Mouse (Mus musculus): Measurements from ENCODE around the gene Gm6583.

Gm6583 gene

DNA sequence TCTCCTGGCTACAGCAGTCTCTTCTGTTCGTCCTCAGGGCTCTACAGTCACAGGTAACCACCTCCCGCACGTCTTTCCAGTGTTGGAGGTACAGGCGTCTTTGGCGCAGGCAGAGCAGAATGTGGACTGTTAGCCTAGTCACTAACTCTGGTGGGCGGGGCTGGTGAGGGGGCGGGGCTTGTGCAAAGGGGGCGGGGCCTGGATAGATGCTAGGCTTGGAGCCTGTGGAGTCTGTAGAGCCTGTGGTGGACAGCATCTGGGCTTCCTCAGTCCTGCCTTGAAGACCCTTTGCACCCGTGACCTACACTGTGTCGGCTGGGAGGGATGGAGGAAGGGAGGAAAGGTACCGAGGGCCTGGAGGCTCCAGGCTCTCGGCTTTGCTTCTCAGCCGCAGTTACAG, at the start of gene Gm6583:
Gene Gm6583 (minus strand): TSS at position 124 of the 400 bp plus-strand sequence.
- DNase-seq, result no peak

DNA sequence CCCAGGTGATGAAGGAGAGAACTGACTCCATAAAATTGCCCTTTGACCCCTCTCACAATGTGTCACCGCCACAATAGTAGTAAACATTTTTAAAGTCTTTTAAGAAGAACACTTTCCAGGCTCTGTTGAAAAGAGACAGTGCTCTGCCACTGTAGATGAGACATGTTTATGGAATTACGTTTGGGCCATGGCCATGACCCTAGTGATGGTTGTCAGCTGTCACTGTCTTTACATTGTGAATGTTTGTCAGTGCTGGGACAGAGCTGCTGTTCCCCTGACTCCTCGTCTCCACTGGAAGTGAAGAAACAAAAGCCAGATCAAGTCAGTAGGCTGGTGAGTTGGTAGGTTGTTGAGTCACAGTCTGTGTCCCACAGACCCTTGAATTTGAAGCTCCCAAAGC, 46.6 kb upstream of the Gm6583 start:
- no peak for DNase-seq

DNA sequence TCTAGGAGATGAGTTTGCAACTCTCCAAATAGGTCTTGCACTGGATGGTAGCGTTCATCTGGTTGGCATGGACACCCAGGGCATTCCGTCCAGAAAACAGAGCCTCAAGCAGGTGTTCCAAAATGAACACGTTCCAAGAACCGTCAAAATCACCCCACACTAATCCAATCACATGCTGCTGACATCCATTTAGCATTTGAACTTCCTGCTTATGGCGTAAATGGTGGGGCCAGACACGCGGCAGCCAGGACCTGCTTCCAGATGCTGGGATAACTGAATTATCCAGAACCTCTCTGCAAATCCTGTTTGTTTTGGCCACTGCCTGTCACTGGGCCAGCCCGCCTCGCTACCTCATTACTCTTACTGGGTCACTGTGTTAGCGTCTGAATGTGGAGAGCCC, 43.5 kb upstream of the Gm6583 start:
- DNase-seq, result no peak

DNA sequence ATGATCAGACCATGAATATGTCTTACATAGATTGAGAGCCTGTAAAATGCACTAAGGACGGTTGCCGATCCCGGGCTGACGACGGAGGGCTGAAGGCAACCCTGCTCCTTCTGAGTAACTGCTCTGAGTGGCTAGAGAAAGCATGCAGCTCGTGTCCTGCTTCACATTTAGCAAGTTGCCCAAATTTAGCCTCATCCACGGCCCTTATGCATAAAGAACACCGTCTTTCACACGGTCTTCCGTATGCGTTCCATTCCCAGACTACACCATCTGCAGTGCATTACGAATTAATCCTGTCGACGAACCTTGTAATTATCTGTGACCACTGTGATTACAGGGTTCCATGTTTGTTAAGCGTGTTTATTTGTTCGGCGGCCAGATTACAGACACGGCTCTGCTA, 40.2 kb upstream of the Gm6583 start:
- no peak for DNase-seq

DNA sequence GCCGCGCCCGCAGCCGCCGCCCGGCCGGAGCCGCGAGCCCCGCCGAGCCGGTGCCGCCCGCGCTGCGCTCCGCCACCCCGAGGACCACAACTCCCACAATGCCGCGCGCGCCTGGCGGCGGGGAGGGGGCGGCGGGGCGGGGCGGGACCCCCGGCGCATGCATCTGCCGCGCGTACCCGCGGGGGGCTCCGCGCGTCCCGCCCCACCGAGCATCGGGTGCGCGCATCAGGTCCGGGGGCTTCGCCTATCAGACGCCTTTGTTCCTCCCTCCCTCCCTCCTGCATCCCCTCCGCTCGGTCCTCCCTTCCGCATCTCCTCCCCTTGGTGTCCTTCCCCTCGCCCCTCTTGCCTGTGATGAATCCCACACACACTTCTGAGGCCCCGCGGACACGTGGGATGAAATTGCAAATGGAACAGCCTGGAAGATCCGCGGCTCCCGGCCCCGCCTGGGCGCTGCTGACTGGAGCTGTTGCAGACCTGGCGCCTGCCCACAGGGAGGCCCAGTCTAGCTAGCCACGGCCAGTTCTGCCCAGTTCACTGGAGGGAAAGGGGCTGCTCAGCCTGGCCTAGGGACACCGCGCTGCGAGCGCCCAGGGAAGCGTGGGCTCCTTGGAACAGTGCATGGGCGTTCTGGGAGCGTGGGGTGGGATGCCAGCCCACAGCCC, 39.1 kb upstream of the Gm6583 start, which contains the start of gene Asphd2:
Gene Asphd2 (minus strand): TSS at position 88 of the 665 bp plus-strand sequence.
- peak; percentile 80 for DNase-seq

DNA sequence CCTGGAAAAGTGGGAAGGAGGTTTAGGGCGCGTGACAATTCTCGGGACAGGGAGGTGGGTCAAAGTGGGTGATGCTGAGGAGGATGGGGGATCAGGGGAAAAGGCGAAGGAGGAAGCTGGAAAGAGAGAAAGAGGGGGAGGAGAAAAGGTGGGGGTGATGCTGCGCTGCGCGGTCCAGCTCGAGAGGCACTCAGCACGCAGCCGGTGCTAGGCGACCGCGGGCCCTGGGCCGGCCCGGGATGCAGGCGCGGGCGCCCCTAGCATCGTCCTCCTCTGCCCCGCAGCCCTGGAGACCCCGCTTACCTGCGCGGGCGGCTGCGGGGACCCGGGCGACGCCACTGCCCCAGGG, 38.6 kb upstream of the Gm6583 start:
- DNase-seq, result peak; percentile 59

DNA sequence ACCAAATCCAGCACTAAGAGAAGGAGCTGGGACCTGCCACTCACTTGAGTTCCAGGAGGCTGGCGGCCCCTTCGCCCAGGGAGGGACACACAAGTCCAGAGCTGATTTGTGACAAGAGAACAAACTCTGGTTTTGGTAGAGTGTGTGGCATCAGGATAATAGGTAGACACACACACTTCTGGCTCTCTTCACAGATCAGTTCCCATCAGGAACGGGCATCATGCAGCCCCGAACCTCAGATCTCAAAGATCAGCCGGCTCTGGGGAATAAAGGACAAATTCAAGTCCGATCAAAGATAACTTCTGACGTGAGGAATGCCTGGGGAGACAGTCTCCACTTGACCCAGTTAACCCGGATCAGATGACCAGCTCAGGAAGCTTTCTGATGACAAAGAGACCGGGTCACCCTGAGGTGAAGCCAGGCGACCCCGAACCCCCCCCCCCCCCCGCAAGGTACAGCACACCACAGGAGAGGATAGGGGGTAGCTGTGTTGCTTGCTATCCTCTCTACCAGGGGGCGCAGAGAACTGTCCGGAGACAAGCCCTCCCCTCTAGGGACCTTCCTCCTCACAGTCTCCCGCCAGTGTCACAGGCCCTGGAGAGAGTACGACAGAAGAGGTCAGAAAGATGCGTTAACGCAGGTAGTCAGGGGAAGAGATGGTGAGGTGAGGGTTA, 38.0 kb upstream of the Gm6583 start:
- DNase-seq, result peak; percentile 32

DNA sequence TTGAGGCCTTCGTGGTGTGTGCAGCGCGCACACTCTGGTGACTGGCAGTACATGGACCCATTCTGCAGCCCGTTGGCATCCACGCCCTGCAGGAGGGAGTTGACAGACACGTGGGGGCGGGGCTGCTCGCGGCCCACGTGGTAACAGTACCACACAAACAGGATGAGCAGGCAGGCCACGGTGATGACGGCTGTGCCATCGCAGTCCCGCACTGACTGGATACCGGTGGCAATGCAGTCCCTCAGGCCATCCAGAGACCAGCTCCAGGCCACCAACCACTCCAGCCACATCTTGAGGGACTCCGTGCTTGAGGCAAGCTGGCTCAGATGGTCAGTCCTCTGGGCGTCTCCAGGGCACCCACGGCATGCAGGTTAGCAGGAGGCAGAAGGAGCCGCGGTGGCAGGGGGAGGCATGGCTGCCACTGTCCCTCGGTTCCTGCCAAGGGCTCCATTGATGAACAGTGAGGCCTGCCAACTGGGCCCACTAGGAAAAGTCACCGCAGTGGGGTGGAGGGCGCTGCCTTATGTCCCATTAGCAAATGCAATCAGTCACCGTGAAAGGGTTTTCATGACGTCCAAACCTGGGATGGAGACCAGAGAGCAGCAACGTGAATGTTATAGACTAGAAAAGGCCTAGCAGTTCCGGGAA, 36.0 kb upstream of the Gm6583 start:
- peak; percentile 65 for DNase-seq

DNA sequence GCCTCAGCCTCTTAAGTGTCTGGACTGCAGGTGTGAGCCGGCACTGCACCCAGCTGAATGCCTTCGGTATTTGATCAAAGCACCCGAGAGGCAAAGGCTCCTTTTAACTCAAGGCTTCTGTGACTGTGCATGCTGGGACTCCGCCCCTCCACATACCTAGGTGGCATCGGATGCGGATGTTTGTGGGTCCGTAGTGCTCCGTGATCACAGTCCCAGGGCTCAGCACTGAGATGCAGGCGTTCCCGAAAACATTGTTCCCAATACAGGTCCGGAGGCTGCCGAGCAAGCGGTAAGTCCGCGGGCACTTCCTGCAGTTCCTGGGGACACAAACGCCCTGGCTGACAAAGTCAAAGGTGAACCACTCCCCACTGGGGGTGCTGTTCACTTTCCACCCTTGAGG, 35.2 kb upstream of the Gm6583 start:
- DNase-seq, result peak; percentile 28

DNA sequence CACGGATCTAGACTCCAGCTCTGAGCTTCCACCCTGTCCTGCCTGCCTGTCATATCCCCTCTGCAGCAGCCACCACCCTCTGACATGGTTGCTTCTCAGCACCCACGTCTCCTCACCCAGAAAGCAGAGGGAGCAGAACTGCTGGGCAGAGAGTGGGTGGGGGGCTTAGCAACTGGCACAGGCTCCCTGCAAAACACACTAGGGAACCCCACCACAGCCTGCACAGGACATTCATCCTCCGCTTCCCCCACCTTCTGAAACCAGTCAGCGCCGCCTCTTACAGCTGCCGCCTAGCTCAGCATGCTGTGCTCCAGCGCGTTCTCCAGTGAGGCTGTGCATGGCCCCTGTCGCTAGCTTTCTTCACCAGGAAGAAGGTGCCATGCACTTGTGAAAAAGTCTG, 33.5 kb upstream of the Gm6583 start:
- DNase-seq, result peak; percentile 35

DNA sequence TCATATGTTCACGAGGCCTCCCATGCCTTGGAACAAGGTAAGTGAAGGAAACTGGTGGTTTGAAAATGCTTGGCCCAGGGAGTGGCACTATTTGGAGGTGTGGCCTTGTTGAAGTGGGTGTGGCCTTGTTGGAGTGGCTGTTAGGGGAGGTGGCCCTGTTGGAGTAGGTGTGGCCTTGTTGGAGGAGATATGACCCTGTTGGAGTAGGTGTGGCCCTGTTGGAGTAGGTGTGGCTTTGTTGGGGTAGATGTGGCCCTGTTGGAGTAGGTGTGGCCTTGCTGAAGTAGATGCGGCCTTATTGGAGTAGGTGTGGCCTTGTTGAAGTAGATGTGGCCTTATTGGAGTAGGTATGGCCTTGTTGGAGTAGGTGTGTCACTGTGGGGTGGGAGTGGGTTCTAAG, 30.1 kb upstream of the Gm6583 start:
- peak; percentile 41 for DNase-seq

DNA sequence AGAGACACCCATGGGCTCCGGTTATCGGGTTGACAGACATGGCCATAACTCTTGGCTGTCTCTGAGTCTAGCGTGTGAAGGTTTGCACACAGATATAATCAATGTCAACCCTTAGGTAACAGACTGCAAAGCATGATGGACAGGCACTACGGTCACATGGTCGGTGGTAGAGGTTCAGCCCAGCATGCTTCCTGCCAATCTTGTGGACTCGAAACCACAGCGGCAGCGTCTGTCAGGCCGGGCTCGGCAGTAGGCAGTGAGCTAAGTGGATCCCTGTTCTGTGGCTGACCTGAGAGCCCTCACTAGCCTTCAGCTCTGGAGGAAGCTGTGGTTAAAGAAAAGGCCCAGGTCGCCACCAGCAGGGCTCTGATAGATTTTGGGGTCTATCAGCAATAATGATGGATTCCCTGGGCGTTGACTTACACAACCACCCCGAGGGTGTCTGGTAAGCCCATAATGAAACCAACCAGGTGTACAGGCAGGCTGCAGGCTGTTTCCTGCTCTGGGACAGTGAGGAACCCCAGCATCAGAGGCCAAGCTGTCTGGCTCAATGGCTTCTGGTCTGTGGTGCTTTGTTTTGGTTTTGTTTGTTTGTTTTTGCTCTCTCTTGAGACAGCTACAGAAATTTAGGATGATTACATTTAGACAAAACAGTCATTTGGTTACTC, 29.1 kb upstream of the Gm6583 start:
- DNase-seq, result no peak

DNA sequence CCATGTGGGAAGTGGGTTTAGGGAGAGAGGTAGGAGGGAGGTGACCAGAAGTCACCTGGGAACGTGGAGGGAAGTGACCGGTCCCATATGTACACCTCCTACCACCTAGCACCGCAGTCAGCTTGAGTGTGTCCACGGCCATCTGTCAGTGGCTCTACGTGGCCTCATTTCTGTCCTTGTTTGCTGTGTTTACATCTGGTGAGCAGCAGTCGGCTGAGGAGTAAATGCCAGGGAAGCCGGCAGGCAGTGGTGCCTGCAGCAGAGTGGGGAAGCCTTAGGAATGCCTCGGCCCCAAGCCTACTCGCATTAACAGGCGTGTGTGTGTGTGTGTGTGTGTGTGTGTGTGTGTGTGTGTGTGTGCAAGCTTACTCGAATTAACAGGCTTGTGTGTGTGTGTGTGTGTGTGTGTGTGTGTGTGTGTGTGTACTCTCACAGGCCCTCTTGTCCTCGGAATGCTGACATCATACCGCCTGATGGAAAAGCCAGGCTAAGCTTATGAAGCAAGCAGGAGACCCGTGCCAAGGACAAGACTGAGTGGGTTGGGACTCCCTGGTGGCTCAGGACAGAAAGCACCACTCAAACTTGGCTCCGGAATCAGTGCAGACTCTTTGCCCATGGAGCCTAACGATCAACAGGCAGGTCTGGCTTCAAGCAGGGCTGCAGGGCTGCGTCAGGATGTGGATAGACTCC, 27.0 kb upstream of the Gm6583 start:
- peak; percentile 63 for DNase-seq

DNA sequence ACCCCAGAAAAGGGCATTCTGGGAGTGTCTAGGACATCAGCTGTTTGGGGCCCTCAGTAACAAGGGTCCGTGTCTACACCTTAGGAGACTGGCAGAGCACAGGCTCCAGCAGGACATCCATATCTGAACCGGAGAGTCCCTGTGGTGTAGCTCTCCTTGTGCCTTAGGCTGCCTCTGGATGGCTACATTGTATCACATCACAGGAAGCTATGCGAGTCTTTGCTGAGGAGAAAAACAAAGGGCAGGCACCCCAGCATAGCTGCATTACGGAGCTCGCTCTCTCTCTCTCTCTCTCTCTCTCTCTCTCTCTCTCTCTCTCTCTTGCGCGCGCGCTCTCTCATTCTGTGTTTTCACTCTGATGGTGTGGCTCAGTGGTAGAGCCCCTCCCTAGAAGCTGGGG, 26.2 kb upstream of the Gm6583 start:
- DNase-seq, result no peak

DNA sequence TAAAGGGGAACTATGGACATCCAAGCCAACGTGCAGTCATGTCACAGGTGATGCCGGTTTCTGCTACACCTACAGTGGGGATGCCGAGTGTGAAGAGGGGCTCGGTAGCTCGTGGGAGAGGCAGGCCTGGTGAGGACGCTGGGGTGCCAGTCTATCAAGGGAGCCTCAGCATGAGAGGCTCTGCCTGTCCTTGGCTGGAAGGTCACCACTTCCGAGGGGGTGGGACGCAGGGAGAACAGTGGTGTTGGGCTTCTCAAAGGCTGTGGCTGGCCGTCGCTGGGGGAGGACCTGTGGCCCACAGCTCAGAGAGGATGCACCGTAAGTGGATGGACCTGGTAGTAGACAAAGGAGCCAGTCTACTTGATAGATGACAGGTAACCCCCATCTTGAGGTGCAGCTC, 25.3 kb upstream of the Gm6583 start:
- DNase-seq, result peak; percentile 16

DNA sequence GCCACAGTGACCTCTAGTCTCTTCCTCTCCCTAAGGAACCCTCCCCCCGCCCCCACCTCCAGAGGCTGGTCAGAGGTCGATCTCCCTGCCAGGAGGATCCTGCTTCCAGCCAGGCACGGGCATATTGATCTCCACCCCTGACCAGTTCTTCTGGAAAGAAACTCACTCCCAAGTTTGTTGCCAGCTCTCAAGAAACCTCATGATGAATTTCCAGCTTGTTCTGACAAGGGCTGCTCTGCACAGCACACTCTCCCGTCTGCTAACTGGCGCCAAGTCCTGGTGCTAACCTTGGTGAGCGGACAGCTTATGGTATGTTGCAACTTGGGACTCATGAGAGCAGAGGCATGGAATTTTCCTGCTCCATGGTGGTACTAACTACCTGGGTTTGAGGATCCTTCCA, 22.9 kb upstream of the Gm6583 start:
- DNase-seq, result peak; percentile 16

DNA sequence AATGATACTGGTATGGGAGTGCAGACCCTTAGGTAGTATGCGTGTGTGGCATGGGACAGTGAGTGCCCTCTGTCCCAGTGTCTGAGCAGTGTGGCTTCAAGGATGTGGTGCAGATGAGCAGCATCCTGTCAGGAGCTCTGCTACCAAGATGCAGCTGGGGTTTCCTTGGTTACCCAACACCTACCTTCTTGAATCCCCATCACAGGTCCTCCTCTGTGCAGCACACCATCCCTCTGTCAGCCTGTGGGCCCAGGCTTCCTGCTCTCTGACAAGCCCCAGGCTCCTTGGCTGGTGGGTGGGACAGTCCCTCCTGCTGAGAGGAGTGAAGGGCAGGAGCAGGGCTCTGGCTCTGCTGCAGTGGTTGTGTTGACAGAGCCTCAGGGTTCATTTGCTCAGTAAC, 21.5 kb upstream of the Gm6583 start:
- peak; percentile 12 for DNase-seq

DNA sequence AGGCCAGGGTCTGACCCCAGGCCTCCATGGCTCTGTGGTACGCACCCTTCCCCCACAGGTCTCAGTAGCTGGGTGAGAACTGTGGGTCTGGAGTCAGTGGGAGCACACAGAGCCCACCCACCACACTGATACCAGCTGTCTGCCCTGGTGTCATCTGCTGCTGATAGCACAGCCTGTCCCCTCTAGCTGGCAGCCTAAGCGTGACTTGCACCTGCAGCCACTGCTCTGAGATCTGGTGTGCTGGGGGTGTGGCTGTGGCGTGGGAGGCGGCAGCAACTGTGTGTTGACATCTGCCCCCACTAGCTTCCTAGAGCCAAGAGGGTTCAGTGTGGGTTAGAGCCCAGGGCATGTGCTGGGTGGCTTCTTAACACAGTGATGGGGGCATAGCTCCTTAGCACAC, 20.3 kb upstream of the Gm6583 start:
- DNase-seq, result peak; percentile 23

DNA sequence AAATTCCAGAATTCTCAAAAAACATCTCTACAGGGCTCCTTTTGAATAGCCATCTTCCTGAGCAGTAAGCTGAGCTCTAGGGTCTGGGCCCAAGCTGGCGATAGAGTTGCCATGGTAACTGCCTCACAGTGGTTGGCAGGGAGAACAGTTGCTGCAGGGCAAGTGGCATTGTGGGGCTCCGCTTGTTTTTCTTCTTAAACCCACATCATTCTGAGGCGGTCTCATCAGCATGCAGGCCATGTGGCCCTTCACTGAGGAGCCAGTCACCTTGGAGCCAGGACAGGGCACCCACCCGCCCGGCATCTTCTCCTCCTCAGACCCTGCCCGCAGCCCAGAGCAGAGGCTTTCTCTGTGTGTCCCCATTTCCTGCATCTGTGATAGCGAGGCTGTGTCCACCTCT, 16.1 kb upstream of the Gm6583 start:
- DNase-seq, result peak; percentile 84

DNA sequence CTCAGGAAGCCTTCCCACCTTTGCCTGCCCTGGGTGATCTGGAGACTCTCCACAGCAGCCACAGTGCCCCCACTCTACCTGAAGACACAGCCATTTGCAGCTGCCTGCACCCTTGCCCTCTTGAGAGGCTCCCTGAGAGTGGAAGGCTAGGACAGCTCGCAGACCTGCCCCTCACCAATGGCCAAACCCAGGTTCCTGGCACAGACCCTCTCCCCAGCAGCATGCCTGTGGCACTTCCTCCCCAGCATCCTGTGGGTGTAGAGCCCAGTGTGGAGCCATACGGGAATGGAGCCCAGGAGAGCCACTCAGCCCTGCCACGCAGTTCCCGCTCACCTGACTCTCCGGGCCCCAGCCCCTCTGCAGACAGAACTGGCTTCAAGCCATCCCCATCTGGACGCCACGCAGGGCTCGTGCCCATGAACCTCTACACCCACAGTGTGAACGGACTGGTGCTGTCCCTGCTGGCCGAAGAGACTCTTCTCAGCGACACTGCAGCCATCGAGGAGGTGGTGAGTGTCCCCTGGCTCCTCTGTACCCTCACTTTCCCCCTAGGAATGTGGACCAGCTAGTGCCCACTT, 14.5 kb upstream of the Gm6583 start:
- DNase-seq, result peak; percentile 73

DNA sequence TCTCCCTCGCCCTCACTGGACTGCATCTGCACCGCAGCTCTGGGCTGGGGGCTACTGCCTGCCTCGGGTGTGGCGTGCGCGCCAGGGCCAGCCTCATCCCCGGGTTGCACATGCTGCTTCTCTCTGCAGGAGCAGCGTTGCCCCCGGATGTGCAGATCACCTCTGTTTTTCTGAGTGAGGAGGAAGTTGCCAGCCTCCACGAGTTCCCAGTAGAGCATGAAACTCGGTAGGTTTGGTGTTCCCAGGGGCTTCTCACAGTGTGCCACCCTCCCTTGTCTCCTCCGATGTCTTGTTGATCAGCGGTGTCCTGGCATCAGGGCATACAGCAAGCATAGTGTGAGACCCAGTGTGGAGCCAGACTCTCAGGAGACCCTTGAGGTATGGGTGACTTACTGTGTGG, 13.5 kb upstream of the Gm6583 start:
- no peak for DNase-seq

DNA sequence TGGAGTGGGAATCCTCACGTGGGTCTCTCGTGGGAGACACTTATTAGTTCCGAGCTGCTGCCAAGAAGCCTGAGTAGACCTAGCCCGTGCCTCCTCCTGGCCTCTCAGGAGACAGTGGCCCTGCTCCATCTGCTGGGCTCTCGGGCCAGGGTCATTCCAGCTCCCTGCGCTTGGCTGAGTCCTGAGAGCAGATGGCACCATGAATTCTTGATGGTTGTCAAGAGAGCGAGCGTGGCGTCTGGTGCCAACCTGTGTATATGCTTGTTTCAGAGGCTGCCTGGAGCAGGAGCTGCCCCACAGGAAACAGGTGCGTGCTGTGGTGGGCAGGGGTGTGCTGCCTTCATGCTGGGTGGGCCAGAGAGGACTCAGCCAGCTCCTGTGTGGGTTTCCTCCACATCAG, 12.8 kb upstream of the Gm6583 start:
- peak; percentile 97 for DNase-seq

DNA sequence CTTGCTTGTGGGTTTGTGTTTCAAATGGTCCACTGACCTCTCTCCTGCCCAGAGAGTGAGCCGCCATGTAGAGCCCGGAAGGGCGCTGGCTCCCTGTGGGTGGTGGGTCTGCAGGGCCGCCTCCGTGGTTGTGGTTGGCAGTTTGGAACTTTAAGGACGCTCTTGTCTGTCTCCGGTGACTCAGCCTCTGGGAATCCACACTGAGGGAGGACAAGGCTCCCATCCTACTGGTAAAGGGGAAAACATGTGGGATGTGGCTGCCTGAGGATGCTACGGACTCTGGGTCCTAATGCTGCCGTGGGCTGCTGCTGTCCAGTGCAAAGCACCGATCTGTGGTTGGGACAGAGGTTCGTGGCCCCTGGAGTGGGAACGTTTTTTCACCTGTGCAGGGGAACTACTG, 12.1 kb upstream of the Gm6583 start:
- peak; percentile 32 for DNase-seq
